In the genomic region with DNA sequence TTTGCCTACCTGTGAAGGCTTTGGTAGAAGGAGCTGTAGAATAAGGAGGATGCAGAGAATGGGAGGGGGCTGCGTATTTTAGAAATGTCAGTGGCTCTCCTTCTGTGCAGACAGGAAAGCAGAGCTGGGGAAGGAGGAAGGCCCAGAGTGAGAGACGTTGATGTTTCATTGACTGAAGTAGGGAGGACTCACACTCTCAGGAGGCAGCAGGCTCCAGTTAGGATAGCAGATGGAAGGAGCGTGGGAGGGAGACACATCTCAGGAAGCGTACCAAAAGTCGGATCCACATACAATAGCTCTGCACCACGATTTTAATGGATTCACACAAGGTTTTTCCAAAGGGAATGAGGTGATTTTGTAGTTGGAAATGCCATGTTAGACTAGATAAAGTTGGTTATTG, we compare ENCODE assay signal across 10 mouse cellular contexts.
A peak's percentile ranks its signal among the peaks of the same experiment; 100 is the strongest.
DNase-seq lines count a peak whose midpoint lies in the region; ATAC-seq lines count a peak whose summit lies in the region.
"Had no signal": no experiment of that assay in that cellular context is flagged by ENCODE, and none has a peak within 500 bp of the region (broad histone marks: within the 10 kb centered on the region; RNA-seq: fewer than 3 reads in every experiment).

No protein-coding gene starts in this region.

- no peak for DNase-seq in cerebellum, postnatal 10 days
- DNase-seq in cerebellum, adult 18-20 months = peak; percentile 56 to 63
- DNase-seq in frontal cortex, postnatal 36 days (ENCODE audit: low spot score in 2 of 2) = peak; percentile 53 to 82
- DNase-seq in left cerebral cortex, postnatal 10 days (ENCODE audit: extremely low spot score in 1 of 2, low spot score in 2 of 2) = peak; percentile 25 to 70
- no peak for DNase-seq in heart, postnatal 4 days
- no peak for DNase-seq in Muller cell, postnatal 12 days (ENCODE audit: inconsistent ontology term)
- no peak for DNase-seq in adrenal gland, adult 18-20 months (ENCODE audit: low spot score in 2 of 2)
- DNase-seq: adrenal gland, postnatal 36 days had no signal

- ATAC-seq in cerebellum, adult (ENCODE audit: insufficient number of reproducible peaks, low FRiP score, low TSS enrichment) = peak; percentile 69; the same call in 1 of the 2 replicates
- ATAC-seq: intestine, embryonic 15.5 days had no signal

- intact Hi-C loops in left cerebral cortex, postnatal 10 days (cut with DNase I) = no loop called here

Comparison
In these comparisons a context has a peak if more than half of its experiments do, and no peak if none do; other contexts are left out.
1. DNase-seq: peak in cerebellum, adult 18-20 months (2 of 2), frontal cortex, postnatal 36 days (2 of 2) and left cerebral cortex, postnatal 10 days (2 of 2); none in cerebellum, postnatal 10 days (0 of 2), heart, postnatal 4 days (single experiment), Muller cell, postnatal 12 days (single experiment) and adrenal gland, adult 18-20 months (0 of 2).